Mouse (Mus musculus) adrenal gland, adult 10 weeks (tissue): ENCODE results near the gene Mymx. TPM values are rescaled to one million over a fixed set of nuclear protein-coding genes. Genes with fewer than 3 reads are reported as not detected.

Experiments
- polyA plus RNA-seq: library from polyadenylated mRNA; stranded (reverse); fragments of 350-450 nt; fragmentation: Illumina TruSeq; extraction: RNeasy Lipid Tissue Mini Kit (QIAGEN cat#74804); gene quantifications from one replicate; pipeline ENCODE4 v1.2.3, GENCODE M21; 2014; ENCODE audit warnings: low read depth, low replicate concordance

Gene Mymx
- not detected for polyA plus RNA-seq

DNA sequence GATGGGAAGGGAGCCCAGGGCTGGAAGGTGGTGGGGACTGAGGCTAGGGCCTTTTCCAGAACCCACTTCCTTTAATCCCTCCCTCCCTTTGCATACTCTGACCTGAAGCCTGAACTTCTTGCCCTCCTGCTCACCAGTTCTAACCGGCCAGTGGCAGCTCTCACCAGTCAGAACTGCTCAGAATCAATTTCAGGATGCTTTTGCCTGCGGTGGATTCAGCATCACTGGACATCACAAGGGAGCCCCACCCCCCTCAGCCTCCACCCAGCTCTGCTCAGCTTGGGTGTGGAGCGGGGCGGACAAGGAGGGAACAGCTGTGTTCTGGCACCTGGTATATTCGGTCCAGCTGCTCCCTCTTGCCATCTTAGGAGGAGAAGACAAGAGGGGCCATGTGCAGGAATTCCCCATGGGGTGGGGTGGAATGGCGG, at the start of gene Mymx:
Gene Mymx, minus strand, starts transcription at position 226 of the 428 bp plus-strand sequence.

DNA sequence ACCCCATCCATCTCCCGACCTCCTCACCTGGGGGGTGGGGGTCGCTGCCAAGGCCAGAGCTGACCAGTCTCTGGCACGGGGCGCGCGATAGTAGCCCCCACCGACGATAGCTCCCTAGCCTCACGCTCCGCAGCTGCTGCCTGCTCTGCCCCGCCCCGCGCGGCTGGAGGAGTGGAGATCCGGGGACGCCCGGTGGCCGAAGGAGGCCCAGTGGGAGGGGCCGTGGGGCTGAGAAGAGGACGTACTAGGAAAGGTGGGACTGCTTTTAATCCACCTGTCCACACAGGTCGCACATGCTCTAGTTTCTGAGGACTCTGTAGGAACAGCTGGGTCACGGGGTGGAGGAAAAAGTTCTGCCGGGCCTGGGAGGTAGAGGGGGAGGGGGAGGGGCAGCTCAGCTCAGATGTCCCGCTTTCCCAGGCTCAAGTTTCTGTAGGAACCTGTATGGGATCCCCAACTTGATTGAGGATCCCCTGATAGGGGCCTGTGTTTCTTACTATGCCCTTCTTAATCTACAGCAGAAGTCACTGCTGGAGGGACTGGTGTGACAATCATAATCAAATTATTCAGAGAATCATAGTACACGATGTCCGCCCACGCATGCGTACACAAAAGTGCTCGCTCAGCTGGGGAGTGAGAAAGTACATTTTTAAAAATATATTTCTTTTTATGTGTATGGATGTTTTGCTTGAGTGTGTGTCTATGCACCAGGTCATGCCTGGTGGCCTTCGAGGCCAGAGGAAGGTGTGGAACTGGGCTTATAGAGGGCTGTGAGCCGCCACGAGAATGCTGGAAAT, 2.3 kb downstream of the Mymx start, which contains the start of gene Slc29a1:
Gene Slc29a1, minus strand, starts transcription at position 161 of the 797 bp plus-strand sequence.

DNA sequence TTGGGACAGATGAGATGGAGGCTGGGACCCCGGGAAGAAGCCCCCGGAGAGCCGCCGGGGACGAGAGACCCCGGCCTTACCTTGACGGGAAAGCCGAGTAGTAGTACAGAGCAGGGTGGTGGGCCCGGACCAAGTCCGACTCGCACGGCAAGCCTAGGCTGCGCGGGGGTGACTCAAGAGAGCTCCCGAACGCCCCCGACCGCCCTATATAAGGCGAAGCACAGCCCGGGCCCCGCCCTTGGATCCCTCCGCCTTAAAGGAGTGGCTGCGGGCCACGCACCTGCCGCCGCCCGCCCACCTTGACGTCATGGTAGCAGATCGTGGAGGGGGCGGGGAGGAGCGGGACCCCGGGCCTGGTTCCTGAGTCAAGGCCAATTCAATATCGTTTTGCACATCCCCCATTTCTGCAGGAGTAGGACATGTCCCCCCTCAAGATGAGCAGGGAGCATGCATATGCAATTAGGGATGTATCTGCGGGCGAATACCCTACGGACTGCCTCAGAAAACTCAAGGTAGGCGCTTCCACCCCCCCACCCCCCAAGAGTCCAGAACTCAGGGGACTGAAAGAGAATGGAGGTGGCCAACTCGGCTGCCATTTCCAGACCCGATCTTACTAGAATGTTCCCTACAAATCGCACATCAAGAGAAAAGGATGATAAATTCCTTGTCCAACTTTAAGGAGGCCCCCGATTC, 28.7 kb downstream of the Mymx start, which contains the start of gene Hsp90ab1:
Gene Hsp90ab1, minus strand, starts transcription at position 185 of the 693 bp plus-strand sequence.

GRCm38 (mm10) chr17:45563655-45564530, 38.0 kb downstream of the Mymx start, which contains the start of gene Slc35b2:
Slc35b2 (plus strand) TSS chr17:45563874.

GRCm38 (mm10) chr17:45555452-45556106, 46.3 kb downstream of the Mymx start, which contains the start of gene Nfkbie:
Nfkbie (plus strand) TSS chr17:45555703.

Other genes starting within 250 kb of the Mymx start
- gene Cdc5l, start 168.4 kb downstream of the Mymx start, polyA plus RNA-seq: 58.0 TPM
- not detected for gene Spats1, start 126.7 kb downstream of the Mymx start, polyA plus RNA-seq
- 0.17 TPM for gene Aars2, start 95.3 kb downstream of the Mymx start, polyA plus RNA-seq
- not detected for gene Tcte1, start 78.7 kb downstream of the Mymx start, polyA plus RNA-seq
- not detected for gene Tmem151b, start 52.4 kb downstream of the Mymx start, polyA plus RNA-seq
- gene Nfkbie, start 46.4 kb downstream of the Mymx start, polyA plus RNA-seq: 0.64 TPM
- gene Slc35b2, start 38.2 kb downstream of the Mymx start, polyA plus RNA-seq: 3.1 TPM
- gene Hsp90ab1, start 28.8 kb downstream of the Mymx start, polyA plus RNA-seq: 2,931 TPM
- gene Slc29a1, start 2.5 kb downstream of the Mymx start, polyA plus RNA-seq: 20.3 TPM
- gene Capn11, start 57.2 kb upstream of the Mymx start, polyA plus RNA-seq: 0.29 TPM
- 1.6 TPM for gene Mrpl14, start 84.2 kb upstream of the Mymx start, polyA plus RNA-seq
- 6.7 TPM for gene Tmem63b, start 84.8 kb upstream of the Mymx start, polyA plus RNA-seq
- not detected for gene 1600014C23Rik, start 131.7 kb upstream of the Mymx start, polyA plus RNA-seq